Mouse (Mus musculus) small intestine, adult 2 months (tissue): Measurements from ENCODE around the gene Bcl7c.

Source experiments
- CTCF ChIP-seq: fragments of 200-500 bp; IDR thresholded peaks from 2 replicates; pipeline ENCODE4 v1.5.1; 2012; ENCODE audit warnings: low read depth, mild to moderate bottlenecking, control low read depth, inconsistent platforms, low read length, moderate library complexity, mixed read lengths; ENCODE audit not compliant: insufficient replicate concordance, insufficient read length; ENCODE audit errors: extremely low read depth
- POLR2A ChIP-seq: fragments of 200-500 bp; IDR thresholded peaks from 2 replicates; pipeline ENCODE4 v1.6.1; 2012; ENCODE audit warnings: low read depth, mild to moderate bottlenecking, control low read depth, inconsistent platforms, low read length, moderate library complexity

DNA sequence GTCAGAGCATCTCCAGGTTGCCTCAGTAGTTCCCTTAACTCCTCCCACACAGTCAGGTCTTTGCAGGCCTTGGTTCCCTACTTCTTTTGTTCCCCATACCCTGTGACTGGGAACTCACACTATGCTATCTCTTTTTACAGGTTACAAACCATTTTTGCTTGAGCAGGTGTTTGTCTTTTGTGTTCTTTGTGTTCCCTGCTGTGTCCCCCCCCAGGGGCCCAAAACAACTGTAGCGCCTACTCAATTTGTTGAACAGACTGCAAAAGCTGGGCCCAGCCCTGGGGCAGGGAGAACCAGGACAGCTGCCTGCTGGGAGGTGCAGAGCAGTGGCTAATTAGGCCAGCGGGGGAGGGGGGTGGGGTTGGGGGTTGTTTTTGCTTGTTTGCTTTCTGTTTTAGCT lies 90.8 kb downstream of the Bcl7c start:
- TF ChIP-seq POLR2A (no peak), CTCF (no peak)
